Mouse (Mus musculus) limb, embryonic 10.5 days (tissue): ENCODE data around the gene Sypl. TPM values are rescaled to one million over a fixed set of nuclear protein-coding genes. Genes with fewer than 3 reads are reported as not detected.
A peak's percentile ranks its signal among the peaks of the same experiment; 100 is the strongest.
"Not testable (repeated sequence)": the region's sequence is repeated elsewhere in the genome, so short reads cannot be mapped to it uniquely, and the experiment has no call there.

Source experiments
- DNase-seq: peaks from one replicate; pipeline ENCODE4 v3.0.0-alpha.2; 2017; ENCODE audit warnings: low spot score
- H3K27ac ChIP-seq: fragments of 300-500 bp; sonication (generic); 2 replicates; pipeline ENCODE4 v1.5.1; 2016; ENCODE audit warnings: mild to moderate bottlenecking
- H3K27me3 ChIP-seq: fragments of 300-500 bp; sonication (generic); 2 replicates; pipeline ENCODE4 v1.6.1; 2016; ENCODE audit warnings: low read depth, mild to moderate bottlenecking; ENCODE audit not compliant: poor library complexity, severe bottlenecking
- H3K36me3 ChIP-seq: fragments of 300-500 bp; sonication (generic); 2 replicates; pipeline ENCODE4 v1.6.1; 2016; ENCODE audit warnings: mild to moderate bottlenecking, moderate library complexity
- H3K4me1 ChIP-seq: fragments of 300-500 bp; sonication (generic); 2 replicates; pipeline ENCODE4 v1.6.1; 2016
- H3K4me3 ChIP-seq: fragments of 300-500 bp; sonication (generic); 2 replicates; pipeline ENCODE4 v1.5.1; 2016; ENCODE audit warnings: mild to moderate bottlenecking, moderate library complexity
- H3K9me3 ChIP-seq: fragments of 300-500 bp; sonication (generic); replicated peaks from 2 replicates; pipeline ENCODE4 v1.6.1; 2016; ENCODE audit warnings: mild to moderate bottlenecking
- WGBS: fragments of 180-500 bp; shearing (Covaris S2); methylation state at CpG from one replicate; pipeline ENCODE4 v1.1.7; 2016; 5-methylcytosine and 5-hydroxymethylcytosine counted together
- polyA plus RNA-seq: library from polyadenylated mRNA; unstranded; fragments of >200 nt; fragmentation: Nextera tagmentation; extraction: Ambion mirVana; gene quantifications from 2 replicates; pipeline ENCODE4 v1.2.1, GENCODE M21; 2016

Sypl gene
- polyA plus RNA-seq, 1 experiment from 2014 or later = 55.7 TPM

GRCm38 (mm10) chr12:32995081-32995834 lies 41.6 kb downstream of the Sypl start:
- Histone ChIP-seq H3K9me3 (no peaks in the 10 kb centered on the region), H3K4me1 (no peaks in the 10 kb centered on the region), H3K27me3 (no peaks in the 10 kb centered on the region), H3K36me3 (no peaks in the 10 kb centered on the region), H3K27ac (no peak overlapping the region), H3K4me3 (no peak overlapping the region)
- 82% methylated on average over 4 of the region's 4 CpGs for WGBS
- no peak for DNase-seq

- H3K27me3 ChIP-seq = no peaks in the 10 kb centered on the region
- H3K4me1 ChIP-seq = no peaks in the 10 kb centered on the region
- H3K4me3 ChIP-seq = no peak overlapping the region
- no peaks in the 10 kb centered on the region for H3K36me3 ChIP-seq
- WGBS = 77% methylated on average over 5 of the region's 5 CpGs
- no peaks in the 10 kb centered on the region for H3K9me3 ChIP-seq
- no peak overlapping the region for H3K27ac ChIP-seq
- DNase-seq = no peak
Measured at GRCm38 (mm10) chr12:32998766-32999165, 45.1 kb downstream of the Sypl start.

- not testable (repeated sequence) for H3K4me3 ChIP-seq, H3K9me3 ChIP-seq, H3K27me3 ChIP-seq, H3K27ac ChIP-seq, H3K36me3 ChIP-seq, DNase-seq, H3K4me1 ChIP-seq
- WGBS = 19% methylated on average over 3 of the region's 3 CpGs
Measured at GRCm38 (mm10) chr12:32999778-33000177, 46.1 kb downstream of the Sypl start.

- 66% methylated on average over 4 of the region's 4 CpGs for WGBS
- Histone ChIP-seq H3K27me3 (no peaks in the 10 kb centered on the region), H3K27ac (no peak overlapping the region), H3K4me3 (no peak overlapping the region), H3K9me3 (no peaks in the 10 kb centered on the region), H3K4me1 (no peaks in the 10 kb centered on the region), H3K36me3 (no peaks in the 10 kb centered on the region)
- DNase-seq = no peak
Measured at GRCm38 (mm10) chr12:33000402-33000801, 46.7 kb downstream of the Sypl start.

GRCm38 (mm10) chr12:33003339-33003965 lies 49.8 kb downstream of the Sypl start:
- WGBS = 77% methylated on average over 8 of the region's 8 CpGs
- no peaks in the 10 kb centered on the region for H3K27me3 ChIP-seq

DNA sequence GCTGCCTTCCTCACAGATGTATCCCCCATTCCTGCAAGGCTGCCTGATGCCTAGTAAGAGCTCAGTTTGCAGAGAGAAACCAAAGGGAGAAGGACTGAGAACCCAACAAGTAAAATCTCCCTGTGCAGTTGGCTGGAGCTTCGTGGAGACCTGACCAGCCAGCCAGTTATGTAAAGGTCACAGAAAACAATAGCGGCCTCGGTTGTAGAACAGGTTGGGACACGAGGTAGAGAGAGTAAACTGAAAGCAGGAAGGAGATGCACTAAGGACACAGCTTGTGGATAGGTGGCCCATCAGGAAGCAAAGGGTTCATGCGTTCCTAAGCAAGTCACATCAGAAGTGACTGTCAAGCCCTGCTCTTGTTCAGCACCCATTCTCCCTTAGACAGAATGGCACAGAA lies 52.2 kb downstream of the Sypl start:
- no peak for DNase-seq
- no peak overlapping the region for H3K27ac ChIP-seq
- H3K4me3 ChIP-seq = no peak overlapping the region
- WGBS = 89% methylated on average over 5 of the region's 5 CpGs
- H3K27me3 ChIP-seq = no peaks in the 10 kb centered on the region
- H3K36me3 ChIP-seq = no peaks in the 10 kb centered on the region
- H3K9me3 ChIP-seq = no peaks in the 10 kb centered on the region
- H3K4me1 ChIP-seq = peaks cover 18% of the 10 kb centered on the region

More at GRCm38 (mm10) chr12:33003339-33003965, 49.8 kb downstream of the Sypl start:
- H3K4me1 ChIP-seq = peaks cover 4% of the 10 kb centered on the region
- H3K36me3 ChIP-seq = no peaks in the 10 kb centered on the region
- DNase-seq = no peak
- H3K4me3 ChIP-seq = no peak overlapping the region
- H3K27ac ChIP-seq = no peak overlapping the region
- H3K9me3 ChIP-seq = no peaks in the 10 kb centered on the region

GRCm38 (mm10) chr12:33007176-33007575 lies 53.5 kb downstream of the Sypl start:
- no peaks in the 10 kb centered on the region for H3K9me3 ChIP-seq
- 96% methylated on average over 2 of the region's 2 CpGs for WGBS
- no peak for DNase-seq

DNA sequence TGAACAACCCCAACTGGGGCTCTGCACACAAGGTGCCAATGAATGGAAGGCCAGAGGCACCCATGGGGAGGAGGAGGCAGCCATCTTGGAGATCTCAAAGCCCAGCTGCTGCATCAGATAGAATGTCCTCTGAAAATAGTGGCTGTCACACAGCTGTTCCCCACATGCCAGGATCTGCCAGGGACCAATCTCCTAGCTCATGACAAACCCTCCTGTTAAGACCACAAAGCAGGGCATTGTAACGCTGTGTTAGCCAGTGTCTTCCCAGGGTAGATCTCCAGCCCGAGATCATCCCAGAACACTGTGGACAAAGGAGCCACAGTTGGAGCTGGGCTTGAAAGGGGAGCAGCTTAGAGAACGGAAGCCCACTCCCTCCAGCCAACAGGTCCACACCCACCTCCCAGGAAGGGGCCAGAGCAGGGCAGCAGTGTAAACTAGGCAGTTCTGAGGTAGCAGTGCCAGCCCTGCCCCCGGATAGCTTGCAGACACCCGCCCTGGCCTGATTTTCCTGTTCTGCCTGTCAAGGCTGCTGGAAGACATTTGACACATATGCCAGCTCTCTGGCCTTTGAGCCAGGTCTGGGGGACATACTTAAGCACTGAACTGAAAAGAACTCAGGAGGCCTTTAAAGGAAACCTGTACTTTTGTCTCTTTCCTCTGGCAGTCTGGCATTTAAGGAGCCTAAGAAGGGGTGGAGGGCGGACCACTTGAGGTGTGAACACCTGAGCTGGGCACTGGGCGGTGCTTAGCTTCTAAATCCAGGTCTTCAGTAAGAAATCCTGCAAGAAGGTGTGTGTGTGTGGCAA lies 54.8 kb downstream of the Sypl start:
- H3K36me3 ChIP-seq = no peaks in the 10 kb centered on the region
- no peaks in the 10 kb centered on the region for H3K27me3 ChIP-seq
- no peaks in the 10 kb centered on the region for H3K9me3 ChIP-seq
- H3K4me3 ChIP-seq = no peak overlapping the region
- 60% methylated on average over 7 of the region's 7 CpGs for WGBS
- peaks cover 18% of the 10 kb centered on the region for H3K4me1 ChIP-seq
- peak overlapping the region; percentile 58 for H3K27ac ChIP-seq
- DNase-seq = no peak

More at GRCm38 (mm10) chr12:33007176-33007575, 53.5 kb downstream of the Sypl start:
- H3K27me3 ChIP-seq = no peaks in the 10 kb centered on the region
- H3K36me3 ChIP-seq = no peaks in the 10 kb centered on the region
- H3K4me3 ChIP-seq = no peak overlapping the region
- peaks cover 18% of the 10 kb centered on the region for H3K4me1 ChIP-seq
- no peak overlapping the region for H3K27ac ChIP-seq

GRCm38 (mm10) chr12:33009206-33009966 lies 55.7 kb downstream of the Sypl start:
- DNase-seq = no peak
- Histone ChIP-seq H3K27me3 (no peaks in the 10 kb centered on the region), H3K9me3 (no peaks in the 10 kb centered on the region), H3K4me3 (no peak overlapping the region), H3K27ac (no peak overlapping the region), H3K36me3 (no peaks in the 10 kb centered on the region), H3K4me1 (peaks cover 18% of the 10 kb centered on the region)
- 81% methylated on average over 6 of the region's 6 CpGs for WGBS

- Histone ChIP-seq H3K4me3 (no peak overlapping the region), H3K27me3 (no peaks in the 10 kb centered on the region), H3K36me3 (no peaks in the 10 kb centered on the region), H3K4me1 (peaks cover 18% of the 10 kb centered on the region), H3K9me3 (no peaks in the 10 kb centered on the region), H3K27ac (no peak overlapping the region)
- no peak for DNase-seq
- WGBS = 43% methylated on average over 3 of the region's 3 CpGs
Measured at GRCm38 (mm10) chr12:33010026-33010425, 56.3 kb downstream of the Sypl start.

- Histone ChIP-seq H3K9me3 (no peaks in the 10 kb centered on the region), H3K4me1 (0 out of 2 replicates have a peak, but pooled peaks cover 6% of the 10 kb centered on the region), H3K27me3 (no peaks in the 10 kb centered on the region), H3K36me3 (no peaks in the 10 kb centered on the region), H3K4me3 (no peak overlapping the region), H3K27ac (no peak overlapping the region)
- WGBS = 60% methylated on average over 7 of the region's 7 CpGs
- DNase-seq = no peak
Measured at GRCm38 (mm10) chr12:33014050-33014796, 60.5 kb downstream of the Sypl start.

DNA sequence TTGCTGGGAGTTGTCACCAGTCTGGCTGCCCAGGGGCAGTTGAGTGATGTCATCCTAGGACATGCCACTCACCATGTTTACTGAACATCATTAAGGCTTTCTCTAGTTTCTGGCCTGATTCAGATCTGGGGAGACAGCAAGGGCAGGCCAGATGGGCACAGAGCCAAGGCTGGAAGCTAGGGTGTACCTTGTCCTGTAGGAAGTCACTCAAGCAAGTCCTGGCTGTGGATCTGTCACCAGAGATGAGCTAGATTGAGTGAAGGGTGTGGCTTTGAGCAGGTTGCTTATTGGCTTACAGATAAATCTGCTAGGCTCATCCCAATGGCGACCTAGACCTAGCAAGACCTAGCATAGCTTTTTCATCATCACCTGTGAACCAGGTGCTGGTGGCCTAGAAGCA lies 61.4 kb downstream of the Sypl start:
- Histone ChIP-seq H3K4me1 (0 out of 2 replicates have a peak, but pooled peaks cover 5% of the 10 kb centered on the region), H3K9me3 (no peaks in the 10 kb centered on the region), H3K27me3 (no peaks in the 10 kb centered on the region), H3K4me3 (no peak overlapping the region), H3K27ac (no peak overlapping the region), H3K36me3 (no peaks in the 10 kb centered on the region)
- no peak for DNase-seq
- 91% methylated on average over 1 of the region's 1 CpGs for WGBS
